Mouse (Mus musculus): ENCODE data around the gene Gata3.

The Gata3 gene

DNA sequence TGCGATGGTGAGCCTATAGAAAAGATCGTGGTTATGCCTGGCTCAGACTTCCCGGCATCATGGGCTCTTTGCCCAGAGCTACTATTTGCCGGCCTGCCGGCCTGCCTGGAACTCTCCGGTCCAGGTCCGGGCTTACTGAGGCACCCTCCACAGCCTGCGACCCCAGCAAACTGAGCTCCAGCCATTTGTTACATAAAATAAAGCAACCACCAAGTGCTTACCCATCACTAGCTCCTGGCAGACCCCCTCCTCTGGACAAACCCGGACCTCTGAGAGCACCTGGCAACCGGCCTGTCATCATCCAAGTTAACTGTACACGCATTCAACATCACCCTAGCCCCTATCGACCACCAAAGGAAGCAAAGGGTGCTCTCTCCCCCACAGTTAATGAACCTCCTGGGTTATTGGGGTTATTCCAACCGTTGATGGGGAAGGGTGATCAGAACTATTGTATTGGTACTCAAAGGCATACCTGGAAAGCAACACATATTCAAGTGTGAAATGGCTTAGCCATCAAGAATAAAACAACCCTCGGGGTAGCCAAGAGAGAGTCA lies 4.5 kb downstream of the Gata3 start:
- DNase-seq (ENCODE audit: low spot score): no peak

DNA sequence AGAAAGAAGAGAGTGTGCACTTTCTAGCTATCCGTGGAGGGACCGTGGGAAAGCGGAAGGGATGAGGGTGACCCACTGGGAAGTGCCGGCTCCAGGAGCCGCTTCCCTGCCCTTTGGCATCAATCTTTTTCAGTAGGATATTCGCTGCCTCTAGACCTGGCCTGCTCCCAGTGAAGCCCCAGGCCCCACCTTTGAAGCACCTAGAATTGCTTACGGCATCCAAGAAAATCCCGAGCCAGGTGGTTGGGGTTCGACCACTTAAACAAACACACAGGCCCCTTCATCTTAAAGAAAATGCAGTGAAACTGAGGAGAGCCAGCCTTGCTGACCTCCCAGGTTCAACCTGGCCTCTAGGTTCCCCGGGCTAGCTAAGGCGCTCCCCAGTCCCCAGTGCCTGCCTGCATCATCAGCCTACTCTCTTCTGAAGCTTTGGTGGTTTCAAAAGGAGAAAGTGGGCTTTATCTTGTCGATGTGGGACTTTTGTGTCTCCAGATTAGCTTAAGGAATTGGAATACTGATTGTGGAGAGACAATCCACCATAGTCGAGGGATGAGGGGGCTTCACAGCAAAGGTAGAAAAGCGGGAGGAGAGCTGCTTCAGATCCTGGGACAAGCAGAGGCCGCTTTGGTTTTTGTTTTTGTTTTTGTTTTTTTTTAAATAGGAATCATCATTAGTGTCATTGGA lies 5.2 kb downstream of the Gata3 start:
- no peak for DNase-seq (ENCODE audit: low spot score)

GRCm38 (mm10) chr2:9883803-9884532 lies 5.9 kb downstream of the Gata3 start:
- DNase-seq (ENCODE audit: low spot score): no peak

DNA sequence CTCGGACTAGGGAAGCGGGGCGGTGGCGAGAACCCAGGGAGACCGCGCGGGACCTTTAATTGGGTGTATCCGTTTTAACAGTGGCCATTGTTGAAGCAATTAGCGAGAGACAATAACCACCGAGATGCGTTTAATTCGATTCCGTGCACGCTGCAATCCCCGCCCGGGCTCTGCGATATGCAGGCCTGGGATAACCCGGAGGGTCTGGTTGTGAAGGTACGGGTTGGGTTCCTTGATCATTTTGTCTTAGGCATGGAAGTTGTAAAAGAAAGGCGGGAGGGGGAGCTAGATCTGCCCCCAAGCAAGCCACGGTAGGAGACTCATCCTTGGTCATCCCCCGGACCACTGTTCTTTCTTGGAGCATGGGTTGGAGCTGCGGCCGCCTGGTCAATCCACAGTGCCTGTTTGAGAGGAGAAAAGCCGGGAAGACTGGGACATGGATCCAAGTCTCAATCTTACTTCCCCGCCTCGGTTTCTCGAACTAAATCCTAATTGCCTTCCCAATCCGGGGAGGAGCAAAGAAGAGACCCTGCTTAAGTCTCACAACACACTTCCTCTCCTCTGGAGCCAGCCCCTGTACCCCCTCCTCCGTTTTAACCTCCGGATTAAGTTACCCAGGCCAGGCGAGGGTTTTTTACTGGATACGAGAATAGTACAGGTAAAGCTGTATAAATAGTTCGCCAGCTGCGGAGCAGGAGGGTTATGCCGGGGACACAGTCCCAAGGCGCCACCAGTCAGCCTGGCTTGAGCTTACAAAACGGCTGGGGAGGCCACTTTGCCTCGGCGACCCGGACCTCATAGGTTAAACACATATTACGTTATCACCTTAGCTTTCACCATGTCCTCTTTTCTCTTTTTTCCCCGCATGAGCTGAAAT lies 6.7 kb downstream of the Gata3 start:
- DNase-seq (ENCODE audit: low spot score): peak; percentile 29

DNA sequence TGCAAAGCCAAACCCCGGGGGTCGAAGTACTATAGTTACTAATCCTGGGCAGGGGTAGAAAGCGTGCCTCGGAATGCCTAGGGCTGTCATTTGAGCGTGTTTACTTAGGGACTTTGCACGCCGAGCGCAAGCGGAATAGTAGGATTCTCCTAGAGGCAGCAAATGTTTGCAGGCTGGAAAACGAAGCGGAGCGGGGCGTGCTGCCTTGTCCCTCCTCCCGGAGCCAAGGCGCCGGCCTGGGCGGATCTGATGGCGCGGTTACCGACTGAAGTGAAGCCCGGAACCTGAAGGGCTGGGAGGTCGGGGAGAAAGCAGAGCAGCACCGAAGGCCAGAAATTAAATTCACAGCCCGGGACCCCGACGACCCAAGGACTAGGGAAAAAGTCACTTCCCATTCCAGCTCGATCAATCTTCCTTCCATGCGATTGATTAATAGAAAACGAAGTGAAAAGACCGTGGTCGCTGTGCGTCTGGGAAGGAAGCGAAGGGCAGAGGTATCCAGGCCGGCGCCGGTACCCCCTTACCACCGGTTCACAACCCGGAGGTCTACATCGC lies 7.4 kb downstream of the Gata3 start:
- peak; percentile 33 for DNase-seq (ENCODE audit: low spot score)

DNA sequence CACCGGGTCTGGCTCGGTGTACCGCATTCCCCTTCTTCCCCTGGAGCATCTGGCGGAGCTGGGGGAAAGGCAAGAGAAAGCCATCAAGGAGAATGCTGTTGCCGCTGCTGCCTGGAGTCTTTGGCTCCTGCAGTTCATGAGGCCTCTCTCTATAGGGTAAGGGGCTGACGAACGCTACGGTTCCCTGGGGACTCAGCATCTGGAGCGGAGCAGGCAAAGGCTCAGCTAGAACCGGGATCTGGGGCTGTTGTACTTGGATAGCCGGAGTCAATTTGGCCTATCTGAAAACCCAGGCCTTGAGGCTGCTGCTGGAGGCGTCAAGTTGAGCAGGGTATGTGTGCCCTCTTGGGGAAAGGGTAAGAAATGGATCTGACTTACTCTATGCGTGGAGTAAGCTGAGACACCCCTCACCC lies 8.2 kb downstream of the Gata3 start:
- no peak for DNase-seq (ENCODE audit: low spot score)

GRCm38 (mm10) chr2:9881051-9881591 lies 8.7 kb downstream of the Gata3 start, which contains the start of gene 4930412O13Rik:
Gene 4930412O13Rik, plus strand, starts transcription at chr2:9881252.
- DNase-seq (ENCODE audit: low spot score): no peak

GRCm38 (mm10) chr2:9880271-9880670 lies 9.6 kb downstream of the Gata3 start:
- no peak for DNase-seq (ENCODE audit: low spot score)

GRCm38 (mm10) chr2:9879493-9879892 lies 10.3 kb downstream of the Gata3 start:
- DNase-seq (ENCODE audit: low spot score): peak; percentile 89

- no peak for DNase-seq (ENCODE audit: low spot score)
These were observed 10.7 kb downstream of the Gata3 start for GRCm38 (mm10) chr2:9879092-9879491.

DNA sequence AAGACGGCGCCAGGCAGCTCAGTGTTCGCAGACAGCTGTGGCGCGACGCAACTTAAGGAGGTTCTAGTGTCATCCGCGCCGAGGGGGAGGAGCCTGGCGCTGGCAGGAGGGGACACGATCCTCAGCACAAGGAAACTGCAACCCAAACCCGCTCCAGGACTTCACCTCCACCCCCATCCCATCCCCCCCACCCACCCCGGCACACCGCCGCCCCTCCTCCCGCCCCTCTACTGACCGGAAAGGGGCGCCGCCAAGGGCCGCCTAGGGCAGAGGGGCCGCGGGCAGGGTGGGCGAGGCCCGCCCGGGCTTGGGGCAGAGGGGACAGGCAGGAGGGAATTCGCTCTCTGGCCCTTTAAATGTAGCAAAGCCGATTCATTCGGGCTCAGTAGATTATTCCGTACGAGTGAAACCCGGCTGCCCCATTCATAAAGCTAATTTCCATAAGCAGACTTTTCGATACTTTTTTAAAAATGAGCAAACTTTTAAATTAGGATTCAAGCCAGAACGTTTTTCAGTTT lies 11.2 kb downstream of the Gata3 start:
- DNase-seq (ENCODE audit: low spot score): peak; percentile 36

DNA sequence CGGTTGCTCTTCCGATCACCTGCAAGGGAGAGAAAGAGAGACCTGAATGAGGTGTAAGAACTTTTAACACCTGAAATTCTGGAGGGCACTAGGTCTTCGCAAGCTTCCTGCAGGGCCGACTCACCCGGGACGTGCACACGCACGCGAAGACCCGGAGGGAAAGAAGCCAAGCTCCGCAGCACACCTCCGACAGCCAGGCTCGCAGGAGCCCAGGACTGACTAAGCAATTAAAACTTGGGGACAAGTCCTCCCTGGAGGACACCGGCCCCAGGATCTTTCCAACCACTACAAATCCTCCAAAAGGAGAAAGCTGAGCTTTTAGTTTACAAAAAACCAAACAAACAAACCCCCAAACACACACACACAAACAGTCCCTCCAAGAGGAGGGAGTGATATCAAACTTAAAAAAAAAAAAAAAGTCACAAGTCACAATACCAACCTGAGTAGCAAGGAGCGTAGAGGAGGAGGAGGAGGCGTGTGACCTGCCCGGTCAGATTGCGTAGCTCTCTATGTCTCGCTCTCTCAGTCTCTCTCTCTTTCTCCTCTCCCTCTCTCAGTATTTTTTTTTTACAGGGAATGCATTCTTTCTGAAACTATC lies 11.8 kb downstream of the Gata3 start:
- DNase-seq (ENCODE audit: low spot score): no peak

DNA sequence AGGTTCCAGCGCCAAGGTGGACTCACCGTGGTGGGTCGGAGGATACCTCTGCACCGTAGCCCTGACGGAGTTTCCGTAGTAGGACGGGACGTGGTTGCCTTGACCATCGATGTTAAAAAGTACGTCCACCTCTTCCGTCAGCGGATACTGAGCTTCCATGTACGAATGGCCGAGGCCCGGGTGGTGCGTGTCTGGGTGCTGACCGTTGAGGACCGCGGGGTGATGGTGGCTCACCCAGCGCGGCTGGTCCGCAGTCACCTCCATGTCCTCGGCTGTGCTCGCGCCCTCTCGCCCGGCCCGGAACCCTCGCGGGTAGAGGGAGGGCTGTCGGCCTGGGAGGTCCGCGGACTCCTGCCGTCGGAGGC lies 12.5 kb downstream of the Gata3 start:
- peak; percentile 25 for DNase-seq (ENCODE audit: low spot score)

DNA sequence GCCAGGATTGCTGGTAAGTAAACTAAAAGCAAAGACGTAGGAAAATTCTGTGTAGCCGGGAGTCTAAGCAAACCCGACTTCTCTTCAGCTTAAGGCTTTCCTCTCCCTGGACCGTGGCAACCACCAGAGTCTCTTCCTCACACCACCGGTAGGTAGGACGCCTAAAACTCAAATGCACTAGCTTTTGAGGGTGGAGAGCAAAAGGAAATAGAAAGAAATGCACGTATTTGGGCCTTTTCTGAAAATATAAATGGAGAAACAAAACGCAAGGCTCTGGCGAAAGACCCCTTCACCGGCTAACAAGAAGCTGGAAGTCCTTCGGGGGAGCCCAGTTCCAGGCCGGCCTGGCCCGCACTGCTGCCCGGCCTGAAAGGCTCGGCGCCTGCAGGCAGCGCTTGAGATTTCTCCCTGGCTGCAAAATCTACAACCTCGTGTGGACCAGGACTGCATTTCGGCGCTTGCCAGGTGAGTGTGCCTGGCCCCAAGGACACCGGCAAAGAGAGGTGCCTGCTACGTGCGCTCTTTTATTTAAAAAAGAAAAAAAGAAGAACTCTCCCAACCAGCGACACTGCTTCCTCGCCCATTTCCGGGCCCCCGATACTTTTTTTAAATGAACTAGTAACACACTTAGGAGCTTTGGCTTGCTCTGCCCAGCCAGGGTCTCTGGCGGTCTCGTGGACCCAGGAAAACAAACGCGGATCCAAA lies 13.1 kb downstream of the Gata3 start:
- DNase-seq (ENCODE audit: low spot score): peak; percentile 15

DNA sequence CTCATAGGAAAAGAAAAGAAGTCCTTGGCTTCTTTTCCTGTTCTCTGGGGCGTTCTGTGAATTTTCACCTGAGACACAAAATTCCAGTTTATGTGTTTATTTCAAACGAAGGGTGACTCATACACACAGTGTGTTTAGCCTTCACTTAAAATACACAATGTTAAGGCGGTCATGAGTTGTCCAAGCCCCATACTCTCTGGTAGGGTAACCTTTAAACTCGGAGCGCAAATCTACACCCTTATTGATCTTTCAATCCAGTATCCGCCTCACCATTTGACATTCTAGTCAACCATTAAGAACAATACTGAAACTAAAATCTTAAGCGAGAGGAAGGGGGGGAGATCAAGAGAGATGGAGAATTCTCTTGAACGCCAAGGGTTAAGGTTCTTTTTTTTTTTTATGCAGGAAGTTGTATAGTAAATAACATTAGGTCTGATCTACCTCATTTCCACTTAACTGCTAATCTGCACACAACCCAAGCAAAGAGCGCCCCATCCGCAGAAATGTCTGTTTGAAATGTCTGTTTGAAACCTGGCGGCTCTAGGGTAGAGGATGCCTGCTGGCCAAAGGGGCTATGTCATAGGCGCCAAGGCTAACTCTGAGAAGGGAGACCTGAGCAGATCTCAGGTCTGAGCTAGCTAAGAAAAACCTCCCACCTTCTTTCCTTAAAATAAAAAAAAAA lies 14.0 kb downstream of the Gata3 start:
- no peak for DNase-seq (ENCODE audit: low spot score)

DNA sequence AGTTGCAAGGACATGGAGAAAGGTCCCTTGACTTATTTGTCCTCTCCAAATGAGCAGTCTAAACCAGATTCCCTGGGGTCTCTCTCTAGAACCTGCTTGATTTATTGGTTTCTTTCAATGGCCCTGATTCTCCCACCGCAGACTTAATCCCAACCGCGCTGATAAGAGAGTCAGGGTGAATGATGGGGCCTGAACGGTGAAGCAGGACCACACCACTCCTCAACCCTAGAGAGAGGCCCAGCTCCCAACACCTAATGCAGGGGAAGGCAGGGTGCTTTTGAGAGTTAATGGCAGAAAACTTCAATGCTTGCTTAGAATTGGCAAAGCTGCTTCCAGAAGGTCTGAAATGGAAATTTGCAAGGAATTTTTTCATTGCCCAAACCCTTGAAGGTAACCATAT lies 14.6 kb downstream of the Gata3 start:
- DNase-seq (ENCODE audit: low spot score): no peak

- no peak for DNase-seq (ENCODE audit: low spot score)
These were observed 15.2 kb downstream of the Gata3 start for GRCm38 (mm10) chr2:9874467-9875219.

DNA sequence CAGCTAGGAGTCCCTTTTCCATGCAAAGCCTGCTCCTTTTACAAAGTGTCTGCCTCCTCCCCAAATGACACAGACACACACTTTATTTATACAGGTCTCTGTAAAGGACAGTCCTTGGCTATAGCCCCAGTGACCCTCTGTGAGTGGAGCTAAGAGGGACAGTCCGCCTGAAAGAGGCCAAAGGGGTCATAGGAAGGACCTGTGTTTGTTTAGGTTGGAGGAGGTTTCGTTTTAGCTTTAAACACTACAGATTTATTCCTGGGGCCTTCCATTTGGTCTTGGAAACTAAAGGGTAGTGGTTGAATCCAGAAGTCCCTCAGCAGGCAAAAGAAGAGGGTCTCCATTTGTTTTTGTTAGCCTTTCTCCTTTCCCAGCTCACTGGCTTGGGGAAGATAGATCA lies 16.1 kb downstream of the Gata3 start:
- DNase-seq (ENCODE audit: low spot score): no peak

DNA sequence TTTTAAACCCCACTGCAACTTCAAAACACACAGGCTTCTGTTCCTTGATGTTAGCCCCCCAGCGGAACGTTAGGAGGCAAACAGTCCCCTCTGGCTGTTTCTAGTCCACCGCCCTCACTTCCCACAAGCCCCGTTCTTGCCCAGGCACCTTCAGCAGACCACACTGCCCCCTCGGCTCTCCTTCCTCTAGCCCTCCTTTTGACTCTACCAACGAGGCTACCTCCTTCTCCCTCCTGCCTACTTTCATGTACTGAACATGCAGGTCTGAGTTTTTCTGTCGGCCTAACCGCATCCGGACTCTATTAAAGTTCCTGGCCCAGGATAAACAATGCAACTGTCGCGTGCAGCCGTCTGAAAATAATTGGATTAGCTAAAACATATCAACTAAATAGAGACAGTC lies 17.2 kb downstream of the Gata3 start:
- DNase-seq (ENCODE audit: low spot score): no peak

Data from ovary, postnatal 36 days (tissue).